In the genomic region with DNA sequence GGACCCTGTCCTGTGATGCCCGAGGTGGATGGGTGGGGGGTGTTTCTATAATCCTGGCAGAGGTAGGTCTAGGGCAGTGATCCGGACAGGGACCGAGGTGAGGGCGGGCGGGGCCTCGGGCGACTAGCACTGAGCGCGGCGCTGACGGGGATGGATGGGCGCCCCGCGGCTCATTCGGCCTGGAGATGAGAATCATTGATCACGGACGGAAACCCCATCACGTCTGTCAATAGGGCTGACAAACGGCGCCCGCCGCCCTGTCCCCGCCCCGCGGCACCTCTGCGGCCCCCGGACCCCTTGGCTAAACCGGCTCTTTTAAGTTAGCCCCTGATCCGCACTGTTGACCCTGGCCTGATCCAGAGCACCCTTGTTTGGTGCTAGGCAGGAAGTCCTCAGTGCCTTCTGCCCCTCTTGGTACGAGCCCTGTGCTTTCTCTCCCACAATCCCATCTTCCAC, we compare ENCODE assay signal across 9 mouse cellular contexts. TPM values are rescaled to one million over a fixed set of nuclear protein-coding genes. Genes with fewer than 3 reads are reported as not detected.
DNase-seq lines count a peak whose midpoint lies in the region; ATAC-seq and TF ChIP-seq lines count a peak whose summit lies in the region.
"Had no signal": no experiment of that assay in that cellular context is flagged by ENCODE, and none has a peak within 500 bp of the region (broad histone marks: within the 10 kb centered on the region; RNA-seq: fewer than 3 reads in every experiment).

No protein-coding gene starts in this region.

- peak overlapping the region; percentile 42; the same call in 1 of the 2 replicates for H3K9ac ChIP-seq in heart, embryonic 16.5 days (ENCODE audit: low read length)
- peak overlapping the region; percentile 81 for H3K9ac ChIP-seq in hindbrain, embryonic 16.5 days (ENCODE audit: low read depth, low read length)

- no peak for TF ChIP-seq POLR2A in cortical plate, adult 2 months (IDR thresholded peaks at IDR 0.05; ENCODE audit: extremely low read depth, insufficient read depth, low read length)
- no peak for TF ChIP-seq POLR2A in myocyte (IDR thresholded peaks at IDR 0.05; ENCODE audit: insufficient read length, low read depth)

- H3K4me3 ChIP-seq in heart, embryonic 16.5 days (ENCODE audit: low read length), result peak overlapping the region; percentile 52
- H3K4me3 ChIP-seq in cortical plate, adult 2 months (ENCODE audit: insufficient read depth, low read length), result 0 out of 2 replicates have a peak overlapping the region, but pooled peaks have one; percentile 9
- H3K4me3 ChIP-seq in hindbrain, embryonic 16.5 days (ENCODE audit: low read length), result peak overlapping the region; percentile 69
- peak overlapping the region; percentile 15 for H3K4me3 ChIP-seq in myocyte

- peak overlapping the region; percentile 80 for H3K4me2 ChIP-seq in heart, embryonic 16.5 days (ENCODE audit: low read depth, low read length)
- H3K4me2 ChIP-seq in hindbrain, embryonic 16.5 days (ENCODE audit: low read length), result peak overlapping the region; percentile 94
- H3K4me2 ChIP-seq in myocyte (ENCODE audit: low read depth), result peak overlapping the region; percentile 88

- WGBS in heart, embryonic 16.5 days, result 3% methylated on average over 30 of the region's 30 CpGs
- WGBS in hindbrain, embryonic 16.5 days, result 2% methylated on average over 21 of the region's 30 CpGs

- peaks cover 68% of the 10 kb centered on the region for H3K27me3 ChIP-seq in heart, embryonic 16.5 days (ENCODE audit: control insufficient read depth, insufficient read depth, low read length)
- peaks cover 2% of the 10 kb centered on the region; the same call in 1 of the 2 replicates for H3K27me3 ChIP-seq in hindbrain, embryonic 16.5 days (replicated peaks; ENCODE audit: control insufficient read depth, insufficient read depth, low read length)
- peaks cover 35% of the 10 kb centered on the region for H3K27me3 ChIP-seq in myocyte (ENCODE audit: control insufficient read depth, insufficient read depth, insufficient read length)

- H3K79me2 ChIP-seq in myocyte (ENCODE audit: control insufficient read depth, insufficient read depth), result no peaks in the 10 kb centered on the region

- no peak for ATAC-seq in heart, embryonic 16.5 days (replicated peaks; ENCODE audit: extremely low read depth, insufficient read depth, low FRiP score)
- peak; percentile 22 for ATAC-seq in hindbrain, embryonic 16.5 days
- ATAC-seq: Patski had no signal

- H3K4me1 ChIP-seq in heart, embryonic 16.5 days (ENCODE audit: control insufficient read depth, insufficient read depth, low read length), result peaks cover 14% of the 10 kb centered on the region
- H3K4me1 ChIP-seq in cortical plate, adult 2 months (ENCODE audit: control insufficient read depth, insufficient read depth, low read length), result peaks cover 2% of the 10 kb centered on the region; the same call in 1 of the 2 replicates
- peaks cover 53% of the 10 kb centered on the region for H3K4me1 ChIP-seq in hindbrain, embryonic 16.5 days (ENCODE audit: control insufficient read depth, insufficient read depth, low read depth, low read length)

- H3ac ChIP-seq in myocyte (ENCODE audit: control insufficient read depth, insufficient read length), result peak overlapping the region; percentile 30

- H3K9me3 ChIP-seq in heart, embryonic 16.5 days (replicated peaks; ENCODE audit: control insufficient read depth, low read length), result no peaks in the 10 kb centered on the region
- no peaks in the 10 kb centered on the region for H3K9me3 ChIP-seq in hindbrain, embryonic 16.5 days (ENCODE audit: control insufficient read depth, low read length)

- H3K36me3 ChIP-seq in heart, embryonic 16.5 days (ENCODE audit: control insufficient read depth, insufficient read depth), result no peaks in the 10 kb centered on the region
- H3K36me3 ChIP-seq in hindbrain, embryonic 16.5 days (ENCODE audit: control insufficient read depth, insufficient read depth, low read length), result peaks cover 8% of the 10 kb centered on the region
- no peaks in the 10 kb centered on the region for H3K36me3 ChIP-seq in myocyte (ENCODE audit: control insufficient read depth, insufficient read depth)

- no peak for TF ChIP-seq CTCF in cortical plate, adult 2 months (IDR thresholded peaks at IDR 0.05; ENCODE audit: extremely low read depth, insufficient read depth, low read length)

- H3K27ac ChIP-seq in heart, embryonic 16.5 days (ENCODE audit: low read length), result no peak overlapping the region
- H3K27ac ChIP-seq in cortical plate, adult 2 months (ENCODE audit: insufficient read depth, low read length), result no peak overlapping the region
- H3K27ac ChIP-seq in hindbrain, embryonic 16.5 days (ENCODE audit: low read depth, low read length), result peak overlapping the region; percentile 75

- no peak for DNase-seq in heart, postnatal 4 days
- DNase-seq in right cerebral cortex, postnatal 4 days, result no peak
- DNase-seq in gastrocnemius, adult 8-10 months (ENCODE audit: low spot score in 2 of 2), result no peak
- DNase-seq in gastrocnemius, adult 18-20 months (ENCODE audit: low spot score), result no peak

TF ChIP-seq in myocyte, 11 proteins besides CTCF, POLR2A, EP300 and RAD21:
- TF ChIP-seq USF1 (IDR thresholded peaks at IDR 0.05; ENCODE audit: low read depth) (no peak), MYOD1 (IDR thresholded peaks at IDR 0.05; ENCODE audit: control insufficient read depth in 1 of 3, insufficient read length in 2 of 3, low read depth in 2 of 3) (no peak), POLR2AphosphoS2 (IDR thresholded peaks at IDR 0.05; ENCODE audit: insufficient read length, low read depth) (no peak), CEBPB (IDR thresholded peaks at IDR 0.05; ENCODE audit: insufficient read depth, poor library complexity, severe bottlenecking) (no peak), MAX (IDR thresholded peaks at IDR 0.05; ENCODE audit: low read depth) (no peak), REST (IDR thresholded peaks at IDR 0.05; ENCODE audit: insufficient read depth, insufficient read length) (no peak), SRF (IDR thresholded peaks at IDR 0.05; ENCODE audit: control insufficient read depth, insufficient read length, low read depth) (no peak), TCF12 (IDR thresholded peaks at IDR 0.05; ENCODE audit: insufficient read depth, poor library complexity, severe bottlenecking) (no peak), TCF3 (IDR thresholded peaks at IDR 0.05; ENCODE audit: insufficient read length, low read depth) (no peak), E2F4 (IDR thresholded peaks at IDR 0.05; ENCODE audit: insufficient read depth) (no peak), MYOG (IDR thresholded peaks at IDR 0.05; ENCODE audit: control insufficient read depth in 1 of 3, insufficient read depth in 1 of 3, insufficient read length in 2 of 3, low read depth in 2 of 3) (no peak)

RNA-seq across cellular contexts. Expression of gene Nxph4, which starts 0.6 kb away (rescaled TPM):
- 1.2 and 1.4 TPM in 2 replicates for polyA plus RNA-seq in heart, embryonic 16.5 days (2015; fragmentation: Nextera tagmentation; extraction: Ambion mirVana)
- total RNA-seq in heart, postnatal 4 days (2021), result under 1 TPM; 0.83 to 0.97 TPM
- 3.0 and 3.8 TPM in 2 replicates for polyA plus RNA-seq in cortical plate, adult 2 months (2012; rRNA removed)
- 129 and 136 TPM in 2 replicates for polyA plus RNA-seq in hindbrain, embryonic 16.5 days (2015; fragmentation: Nextera tagmentation; extraction: Ambion mirVana)
- 3.9 TPM for polyA plus RNA-seq in myocyte (2012; fragmentation: generic; extraction: Trizol)
- total RNA-seq in gastrocnemius, adult 8-10 months (2022), result under 1 TPM in 2 of 4 experiments, not detected in 2; 0.16 to 0.27 TPM
- total RNA-seq in gastrocnemius, adult 18-20 months (2021), result under 1 TPM; 0.14 to 0.36 TPM

RNA-seq across cellular contexts. Expression of gene Shmt2, which starts 12.7 kb away (rescaled TPM):
- polyA plus RNA-seq in heart, embryonic 16.5 days (2015; fragmentation: Nextera tagmentation; extraction: Ambion mirVana), result 127 and 132 TPM in 2 replicates
- total RNA-seq in heart, postnatal 4 days (2021), result 10 to 100 TPM; 43.7 to 45.1 TPM
- 38.6 and 39.7 TPM in 2 replicates for polyA plus RNA-seq in cortical plate, adult 2 months (2012; rRNA removed)
- 52.8 and 59.3 TPM in 2 replicates for polyA plus RNA-seq in hindbrain, embryonic 16.5 days (2015; fragmentation: Nextera tagmentation; extraction: Ambion mirVana)
- 535 TPM for polyA plus RNA-seq in myocyte (2012; fragmentation: generic; extraction: Trizol)
- 10 to 100 TPM; 20.3 to 23.0 (median 22.8) TPM for total RNA-seq in gastrocnemius, adult 8-10 months (2022)
- 10 to 100 TPM; 25.8 to 25.9 TPM for total RNA-seq in gastrocnemius, adult 18-20 months (2021)

RNA-seq across cellular contexts. Expression of gene Ndufa4l2, which starts 20.2 kb away (rescaled TPM):
- polyA plus RNA-seq in heart, embryonic 16.5 days (2015; fragmentation: Nextera tagmentation; extraction: Ambion mirVana), result 59.8 and 72.0 TPM in 2 replicates
- total RNA-seq in heart, postnatal 4 days (2021), result 10 to 100 TPM; 34.2 to 34.9 TPM
- polyA plus RNA-seq in cortical plate, adult 2 months (2012; rRNA removed), result 10.0 and 10.6 TPM in 2 replicates
- polyA plus RNA-seq in hindbrain, embryonic 16.5 days (2015; fragmentation: Nextera tagmentation; extraction: Ambion mirVana), result 23.2 and 29.5 TPM in 2 replicates
- polyA plus RNA-seq in myocyte (2012; fragmentation: generic; extraction: Trizol), result 2.9 TPM
- total RNA-seq in gastrocnemius, adult 8-10 months (2022), result 10 to 100 TPM in 1 of 4 experiments, 1 to 10 TPM in 3; 4.6 to 11.1 (median 7.6) TPM
- total RNA-seq in gastrocnemius, adult 18-20 months (2021), result 10 to 100 TPM; 10.1 to 13.7 TPM

RNA-seq across cellular contexts. Expression of gene Stac3, which starts 33.5 kb away (rescaled TPM):
- polyA plus RNA-seq in heart, embryonic 16.5 days (2015; fragmentation: Nextera tagmentation; extraction: Ambion mirVana), result 0.46 and 0.84 TPM in 2 replicates
- total RNA-seq in heart, postnatal 4 days (2021), result 1 to 10 TPM; 1.8 to 1.9 TPM
- 9.5 and 10.6 TPM in 2 replicates for polyA plus RNA-seq in cortical plate, adult 2 months (2012; rRNA removed)
- polyA plus RNA-seq in hindbrain, embryonic 16.5 days (2015; fragmentation: Nextera tagmentation; extraction: Ambion mirVana), result 2.0 and 3.3 TPM in 2 replicates
- 125 TPM for polyA plus RNA-seq in myocyte (2012; fragmentation: generic; extraction: Trizol)
- total RNA-seq in gastrocnemius, adult 8-10 months (2022), result 100 to 1,000 TPM; 386 to 447 (median 408) TPM
- total RNA-seq in gastrocnemius, adult 18-20 months (2021), result 100 to 1,000 TPM; 381 to 402 TPM

Comparison
In these comparisons a context has a peak if more than half of its experiments do, and no peak if none do; other contexts are left out.
1. H3K4me3 ChIP-seq: peak in every context shown above with its lines; median percentile 69 in hindbrain, embryonic 16.5 days; 52 in heart, embryonic 16.5 days; 15 in myocyte; 9 in cortical plate, adult 2 months.
2. RNA of gene Nxph4, which starts 0.6 kb away (polyA plus RNA-seq): 129 to 136 TPM in hindbrain, embryonic 16.5 days; 3.9 TPM in myocyte (single experiment), 3.0 to 3.8 TPM in cortical plate, adult 2 months and 1.2 to 1.4 TPM in heart, embryonic 16.5 days; every median in the first group is over 10 times any median in the second.
3. Peak in every context shown above with its lines, with median percentiles within 50 percentile points of each other: H3K4me2 ChIP-seq.